Mouse (Mus musculus) 3T3-L1 (cell line): ENCODE measurements at regions not wholly inside any gene's neighbourhood (a gene's known extent, or its start where the extent isn't known, plus 50 kb on each side); places are given as distances from the start of the nearest gene placed in this dataset.

Experiments used
- DNase-seq: peaks from one replicate; pipeline ENCODE4 v3.0.0-alpha.2; 2015; ENCODE audit warnings: low read depth, low spot score

GRCm38 (mm10) chr8:35235815-35236509 lies 529.6 kb upstream of the Gm19410 start:
- peak; percentile 8 for DNase-seq

- peak; percentile 4 for DNase-seq
Measured at GRCm38 (mm10) chr8:35237279-35237678, 528.3 kb upstream of the Gm19410 start.

GRCm38 (mm10) chr8:35240884-35241283 lies 524.7 kb upstream of the Gm19410 start:
- no peak for DNase-seq

GRCm38 (mm10) chr8:35243555-35243954 lies 522.0 kb upstream of the Gm19410 start:
- DNase-seq: no peak

GRCm38 (mm10) chr8:35249747-35250375 lies 515.7 kb upstream of the Gm19410 start:
- no peak for DNase-seq

GRCm38 (mm10) chr8:35250641-35251040 lies 514.9 kb upstream of the Gm19410 start:
- no peak for DNase-seq

- DNase-seq: no peak
Measured at GRCm38 (mm10) chr8:35253946-35254345, 511.6 kb upstream of the Gm19410 start.

- DNase-seq: no peak
Measured at GRCm38 (mm10) chr8:35255327-35255726, 510.3 kb upstream of the Gm19410 start.

- peak; percentile 19 for DNase-seq
Measured at GRCm38 (mm10) chr8:35256958-35257357, 508.6 kb upstream of the Gm19410 start.

- DNase-seq: no peak
Measured at GRCm38 (mm10) chr8:35268221-35268620, 497.4 kb upstream of the Gm19410 start.

GRCm38 (mm10) chr8:35268986-35269385 lies 496.6 kb upstream of the Gm19410 start:
- DNase-seq: no peak

GRCm38 (mm10) chr8:35275972-35276371 lies 489.6 kb upstream of the Gm19410 start:
- DNase-seq: no peak

- DNase-seq: no peak
Measured at GRCm38 (mm10) chr8:35276460-35276859, 489.1 kb upstream of the Gm19410 start.

GRCm38 (mm10) chr8:35278946-35279345 lies 486.6 kb upstream of the Gm19410 start:
- DNase-seq: no peak

GRCm38 (mm10) chr8:35280741-35281140 lies 484.8 kb upstream of the Gm19410 start:
- DNase-seq: no peak

GRCm38 (mm10) chr8:35283366-35283765 lies 482.2 kb upstream of the Gm19410 start:
- no peak for DNase-seq

- no peak for DNase-seq
Measured at GRCm38 (mm10) chr8:35289018-35289417, 476.6 kb upstream of the Gm19410 start.

- no peak for DNase-seq
Measured at GRCm38 (mm10) chr8:35289967-35290366, 475.6 kb upstream of the Gm19410 start.

- DNase-seq: no peak
Measured at GRCm38 (mm10) chr8:35293437-35294126, 472.0 kb upstream of the Gm19410 start.

- DNase-seq: no peak
Measured at GRCm38 (mm10) chr8:35296936-35297335, 468.7 kb upstream of the Gm19410 start.

GRCm38 (mm10) chr8:35299088-35299487 lies 466.5 kb upstream of the Gm19410 start:
- no peak for DNase-seq

GRCm38 (mm10) chr8:35300359-35300758 lies 465.2 kb upstream of the Gm19410 start:
- DNase-seq: peak; percentile 14
